23 mouse cellular contexts compared by ENCODE assay signal in the genomic region with DNA sequence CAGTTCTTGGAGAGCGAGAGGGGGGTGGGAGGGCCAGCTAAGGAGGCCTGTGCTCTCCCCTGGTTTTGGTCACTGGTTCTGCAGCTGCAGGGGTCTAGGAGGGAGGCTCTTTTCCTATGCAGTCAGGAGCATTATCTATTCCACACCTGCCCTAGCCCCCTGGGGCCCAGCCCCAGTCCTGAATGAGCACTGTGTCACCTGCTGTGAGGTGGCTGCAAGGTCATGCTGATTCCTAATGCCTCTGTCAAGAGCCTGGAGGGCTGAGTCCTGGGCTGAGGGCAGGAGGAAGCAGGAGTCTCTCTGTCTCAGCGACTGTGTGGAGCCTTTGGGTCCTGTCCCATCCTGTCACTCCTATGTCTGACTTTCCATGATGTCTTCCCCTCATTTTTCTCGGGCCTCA. TPM values are rescaled to one million over a fixed set of nuclear protein-coding genes. Genes with fewer than 3 reads are reported as not detected.
DNase-seq lines count a peak whose midpoint lies in the region; ATAC-seq lines count a peak whose summit lies in the region.
"Had no signal": no experiment of that assay in that cellular context is flagged by ENCODE, and none has a peak within 500 bp of the region (broad histone marks: within the 10 kb centered on the region; RNA-seq: fewer than 3 reads in every experiment).

No protein-coding gene starts in this region.

- no peak overlapping the region for H3K4me3 ChIP-seq in heart, embryonic 10.5 days
- H3K4me3 ChIP-seq in hindbrain, embryonic 13.5 days: no peak overlapping the region
- H3K4me3 ChIP-seq in hindbrain, embryonic 16.5 days (ENCODE audit: low read length): no peak overlapping the region
- H3K4me3 ChIP-seq in stomach, embryonic 15.5 days (replicated peaks): no peak overlapping the region
- H3K4me3 ChIP-seq: forebrain, embryonic 10.5 days; midbrain, embryonic 12.5 days had no signal

- no peaks in the 10 kb centered on the region for H3K36me3 ChIP-seq in heart, embryonic 10.5 days
- no peaks in the 10 kb centered on the region for H3K36me3 ChIP-seq in hindbrain, embryonic 13.5 days
- H3K36me3 ChIP-seq in hindbrain, embryonic 16.5 days (ENCODE audit: control insufficient read depth, insufficient read depth, low read length): no peaks in the 10 kb centered on the region
- H3K36me3 ChIP-seq in stomach, embryonic 15.5 days: no peaks in the 10 kb centered on the region
- H3K36me3 ChIP-seq: forebrain, embryonic 10.5 days; midbrain, embryonic 12.5 days had no signal

- H3K9me3 ChIP-seq in heart, embryonic 10.5 days: no peaks in the 10 kb centered on the region
- H3K9me3 ChIP-seq in hindbrain, embryonic 13.5 days: no peaks in the 10 kb centered on the region
- H3K9me3 ChIP-seq in hindbrain, embryonic 16.5 days (ENCODE audit: control insufficient read depth, low read length): no peaks in the 10 kb centered on the region
- H3K9me3 ChIP-seq in stomach, embryonic 15.5 days: no peaks in the 10 kb centered on the region
- H3K9me3 ChIP-seq: forebrain, embryonic 10.5 days; midbrain, embryonic 12.5 days had no signal

- H3K9ac ChIP-seq in hindbrain, embryonic 13.5 days: 0 out of 2 replicates have a peak overlapping the region, but pooled peaks have one; percentile 19
- no peak overlapping the region for H3K9ac ChIP-seq in hindbrain, embryonic 16.5 days (ENCODE audit: low read depth, low read length)
- no peak overlapping the region for H3K9ac ChIP-seq in stomach, embryonic 15.5 days
- H3K9ac ChIP-seq: liver, postnatal 0 days; midbrain, embryonic 12.5 days had no signal

- no peak for DNase-seq in heart, embryonic 10.5 days (ENCODE audit: low spot score)
- no peak for DNase-seq in heart, postnatal 36 days
- peak; percentile 63 for DNase-seq in ZHBTc4 (ENCODE audit: low read depth, low spot score)
- no peak for DNase-seq in thymus, postnatal 14 days
- DNase-seq in kidney, postnatal 14 days: no peak
- DNase-seq: adrenal gland, adult 8-10 months; cerebellum, adult 18-20 months; cerebellum, postnatal 25 days; kidney, adult 18-20 months; left cerebral cortex, postnatal 4 days; liver, postnatal 0 days had no signal

- no peak for ATAC-seq in hindbrain, embryonic 13.5 days (ENCODE audit: low FRiP score)
- ATAC-seq in hindbrain, embryonic 16.5 days: no peak
- no peak for ATAC-seq in stomach, embryonic 15.5 days (ENCODE audit: insufficient read depth, low FRiP score, low read depth)
- ATAC-seq: activated CD4-positive, CD25-positive, alpha-beta regulatory T cell, adult 4 months; forebrain, embryonic 16.5 days; liver, postnatal 0 days had no signal

- 12% methylated on average over 3 of the region's 3 CpGs for WGBS in heart, embryonic 10.5 days
- 21% methylated on average over 3 of the region's 3 CpGs for WGBS in hindbrain, embryonic 13.5 days
- 17% methylated on average over 3 of the region's 3 CpGs for WGBS in hindbrain, embryonic 16.5 days
- WGBS in stomach, embryonic 15.5 days: 10% methylated on average over 3 of the region's 3 CpGs

- peaks cover 19% of the 10 kb centered on the region; the same call in 1 of the 2 replicates for H3K27me3 ChIP-seq in heart, embryonic 10.5 days (ENCODE audit: insufficient read depth, poor library complexity, severe bottlenecking)
- no peaks in the 10 kb centered on the region for H3K27me3 ChIP-seq in hindbrain, embryonic 13.5 days
- no peaks in the 10 kb centered on the region for H3K27me3 ChIP-seq in hindbrain, embryonic 16.5 days (replicated peaks; ENCODE audit: control insufficient read depth, insufficient read depth, low read length)
- H3K27me3 ChIP-seq in stomach, embryonic 15.5 days (replicated peaks): no peaks in the 10 kb centered on the region
- H3K27me3 ChIP-seq: midbrain, embryonic 12.5 days; Patski had no signal

- H3K4me2 ChIP-seq in hindbrain, embryonic 13.5 days: no peak overlapping the region
- no peak overlapping the region for H3K4me2 ChIP-seq in hindbrain, embryonic 16.5 days (ENCODE audit: low read length)
- H3K4me2 ChIP-seq in stomach, embryonic 15.5 days: no peak overlapping the region
- H3K4me2 ChIP-seq: liver, embryonic 11.5 days; midbrain, embryonic 12.5 days had no signal

- peaks cover 40% of the 10 kb centered on the region for H3K4me1 ChIP-seq in heart, embryonic 10.5 days
- peaks cover 15% of the 10 kb centered on the region for H3K4me1 ChIP-seq in hindbrain, embryonic 13.5 days (replicated peaks)
- H3K4me1 ChIP-seq in hindbrain, embryonic 16.5 days (ENCODE audit: control insufficient read depth, insufficient read depth, low read depth, low read length): no peaks in the 10 kb centered on the region
- peaks cover 28% of the 10 kb centered on the region for H3K4me1 ChIP-seq in stomach, embryonic 15.5 days

- H3K27ac ChIP-seq in heart, embryonic 10.5 days: 0 out of 2 replicates have a peak overlapping the region, but pooled peaks have one; percentile 4
- no peak overlapping the region for H3K27ac ChIP-seq in hindbrain, embryonic 13.5 days
- H3K27ac ChIP-seq in hindbrain, embryonic 16.5 days (ENCODE audit: low read depth, low read length): no peak overlapping the region
- peak overlapping the region; percentile 61; the same call in 1 of the 2 replicates for H3K27ac ChIP-seq in stomach, embryonic 15.5 days
- H3K27ac ChIP-seq: kidney, postnatal 0 days; midbrain, embryonic 12.5 days had no signal

- intact Hi-C loops in heart, postnatal 36 days (cut with DNase I): loop anchor here (2.0 to 5.0 kb wide), 2 partner anchors 37 to 63 kb away; no protein-coding TSS in a partner anchor

RNA-seq across cellular contexts. Expression of a gene that starts 39.3 kb away (rescaled TPM):
- polyA plus RNA-seq in heart, embryonic 10.5 days (2016; fragmentation: Nextera tagmentation; extraction: Ambion mirVana): 8.7 and 13.5 TPM in 2 replicates
- total RNA-seq in heart, postnatal 36 days (2021): 1 to 10 TPM; 5.4 to 8.0 TPM
- polyA plus RNA-seq in hindbrain, embryonic 13.5 days (2015; fragmentation: Nextera tagmentation; extraction: Ambion mirVana): 9.6 and 10.2 TPM in 2 replicates
- polyA plus RNA-seq in hindbrain, embryonic 16.5 days (2015; fragmentation: Nextera tagmentation; extraction: Ambion mirVana): 10.3 and 11.0 TPM in 2 replicates
- polyA plus RNA-seq in stomach, embryonic 15.5 days (2015; fragmentation: Nextera tagmentation; extraction: Ambion mirVana): 19.9 and 20.9 TPM in 2 replicates
- total RNA-seq: monocyte, adult 5-6 weeks; neutrophil, adult 5-6 weeks had no signal
- polyA plus RNA-seq: activated CD4-positive, CD25-positive, alpha-beta regulatory T cell, adult 4 months had no signal

RNA-seq across cellular contexts. Expression of a gene that starts 49.4 kb away (rescaled TPM):
- 125 and 140 TPM in 2 replicates for polyA plus RNA-seq in heart, embryonic 10.5 days (2016; fragmentation: Nextera tagmentation; extraction: Ambion mirVana)
- 100 to 1,000 TPM; 132 to 136 TPM for total RNA-seq in heart, postnatal 36 days (2021)
- polyA plus RNA-seq in hindbrain, embryonic 13.5 days (2015; fragmentation: Nextera tagmentation; extraction: Ambion mirVana): 160 and 169 TPM in 2 replicates
- 227 and 242 TPM in 2 replicates for polyA plus RNA-seq in hindbrain, embryonic 16.5 days (2015; fragmentation: Nextera tagmentation; extraction: Ambion mirVana)
- 122 and 124 TPM in 2 replicates for polyA plus RNA-seq in stomach, embryonic 15.5 days (2015; fragmentation: Nextera tagmentation; extraction: Ambion mirVana)

Comparison
In these comparisons a context has a peak if more than half of its experiments do, and no peak if none do; other contexts are left out.
1. H3K27ac ChIP-seq: peak in heart, embryonic 10.5 days (single experiment) and stomach, embryonic 15.5 days (single experiment); none in hindbrain, embryonic 13.5 days (single experiment) and hindbrain, embryonic 16.5 days (single experiment).